Mouse (Mus musculus) lung, embryonic 16.5 days (tissue): ENCODE results near the gene Amph. TPM values are rescaled to one million over a fixed set of nuclear protein-coding genes. Genes with fewer than 3 reads are reported as not detected.

Source experiments
- ATAC-seq: fragments of 200-750 bp; cut with Nextera tagmentation; 2 replicates; pipeline ENCODE4 v1.8.0; 2017; ENCODE audit warnings: low read depth, mild to moderate bottlenecking, moderate library complexity
- H3K27ac ChIP-seq: fragments of 300-500 bp; sonication (generic); 2 replicates; pipeline ENCODE4 v1.5.1; 2014; ENCODE audit warnings: mild to moderate bottlenecking, control low read depth, low read length
- H3K27me3 ChIP-seq: fragments of 300-500 bp; sonication (generic); 2 replicates; pipeline ENCODE4 v1.6.1; 2014; ENCODE audit warnings: low read depth, low read length, mixed read lengths; ENCODE audit not compliant: control insufficient read depth, insufficient read depth
- H3K36me3 ChIP-seq: fragments of 300-500 bp; sonication (generic); 2 replicates; pipeline ENCODE4 v1.6.1; 2014; ENCODE audit warnings: low read length; ENCODE audit not compliant: control insufficient read depth, insufficient read depth
- H3K4me1 ChIP-seq: fragments of 300-500 bp; sonication (generic); replicated peaks from 2 replicates; pipeline ENCODE4 v1.6.1; 2014; ENCODE audit warnings: low read length, mixed read lengths; ENCODE audit not compliant: control insufficient read depth, insufficient read depth
- H3K4me2 ChIP-seq: fragments of 300-500 bp; sonication (generic); 2 replicates; pipeline ENCODE4 v1.6.1; 2014; ENCODE audit warnings: low read depth, low read length, control low read depth
- H3K4me3 ChIP-seq: fragments of 300-500 bp; sonication (generic); 2 replicates; pipeline ENCODE4 v1.5.1; 2014; ENCODE audit warnings: mild to moderate bottlenecking, low read length, control low read depth
- H3K9ac ChIP-seq: fragments of 300-500 bp; sonication (generic); 2 replicates; pipeline ENCODE4 v1.6.1; 2014; ENCODE audit warnings: low read length, control low read depth
- H3K9me3 ChIP-seq: fragments of 300-500 bp; sonication (generic); 2 replicates; pipeline ENCODE4 v1.6.1; 2016; ENCODE audit warnings: low read length; ENCODE audit not compliant: control insufficient read depth
- WGBS: fragments of 180-500 bp; shearing (Covaris S2); extraction: QIAGEN DNeasy Blood & Tissue Kit; methylation state at CpG from one replicate; pipeline ENCODE4 v1.1.7; 2014; 5-methylcytosine and 5-hydroxymethylcytosine counted together
- polyA plus RNA-seq: library from polyadenylated mRNA; unstranded; fragments of >200 nt; fragmentation: Nextera tagmentation; extraction: Ambion mirVana; gene quantifications from 2 replicates; pipeline ENCODE4 v1.2.1, GENCODE M21; 2015

Gene Amph
- polyA plus RNA-seq, 1 experiment from 2014 or later: 2.0 TPM

DNA sequence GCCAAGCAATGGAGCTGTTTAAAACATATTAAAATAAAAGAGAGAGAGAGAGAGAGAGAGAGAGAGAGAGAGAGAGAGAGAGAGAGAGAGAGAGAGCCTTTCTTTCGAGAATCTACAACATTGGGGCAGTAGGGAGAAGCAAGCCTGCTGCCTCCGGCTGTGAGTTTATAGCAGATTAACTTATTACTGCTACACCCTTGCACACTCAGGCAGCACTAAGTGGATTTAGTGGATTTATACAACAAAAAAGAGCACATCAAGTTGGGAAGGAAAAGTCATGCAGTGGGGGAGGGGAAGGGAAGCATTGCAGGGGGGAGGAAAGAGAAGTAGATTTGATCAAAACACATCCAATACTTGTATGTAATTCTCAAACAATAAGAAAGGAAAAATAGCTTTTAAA, 73.5 kb downstream of the Amph start:
- 72% methylated on average over 2 of the region's 2 CpGs for WGBS
- no peak for ATAC-seq
- no peaks in the 10 kb centered on the region for H3K27me3 ChIP-seq
- no peaks in the 10 kb centered on the region for H3K36me3 ChIP-seq
- H3K9ac ChIP-seq: no peak overlapping the region
- no peak overlapping the region for H3K4me2 ChIP-seq
- no peak overlapping the region for H3K4me3 ChIP-seq
- no peak overlapping the region for H3K27ac ChIP-seq
- H3K9me3 ChIP-seq: no peaks in the 10 kb centered on the region
- no peaks in the 10 kb centered on the region for H3K4me1 ChIP-seq

DNA sequence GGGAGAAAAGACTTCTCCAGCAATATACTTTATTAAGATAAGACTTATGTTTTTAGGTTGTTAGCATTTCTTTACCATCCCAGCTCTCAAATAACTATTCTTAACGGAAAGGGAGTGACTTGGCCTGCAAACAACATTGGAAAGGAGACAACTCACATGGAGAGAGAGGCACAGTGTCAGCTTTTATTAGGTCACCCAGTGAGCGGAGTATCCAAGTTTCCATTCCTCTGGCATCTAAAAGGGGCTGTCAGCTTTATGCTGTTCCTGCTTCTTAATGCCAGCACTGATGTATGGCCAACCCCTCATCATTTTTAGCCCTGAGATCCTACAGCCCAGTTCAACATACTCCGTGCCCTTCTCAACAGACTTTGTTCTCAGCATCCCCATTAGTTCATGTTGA, 74.3 kb downstream of the Amph start:
- H3K4me2 ChIP-seq: no peak overlapping the region
- H3K4me3 ChIP-seq: no peak overlapping the region
- H3K27me3 ChIP-seq: no peaks in the 10 kb centered on the region
- peak; percentile 71 for ATAC-seq
- no peak overlapping the region for H3K27ac ChIP-seq
- 53% methylated on average over 3 of the region's 3 CpGs for WGBS
- no peak overlapping the region for H3K9ac ChIP-seq
- H3K4me1 ChIP-seq: no peaks in the 10 kb centered on the region
- H3K9me3 ChIP-seq: no peaks in the 10 kb centered on the region
- no peaks in the 10 kb centered on the region for H3K36me3 ChIP-seq

GRCm38 (mm10) chr13:19025091-19025688, 77.2 kb downstream of the Amph start:
- Histone ChIP-seq H3K9ac (no peak overlapping the region), H3K4me3 (no peak overlapping the region), H3K36me3 (no peaks in the 10 kb centered on the region), H3K27me3 (no peaks in the 10 kb centered on the region), H3K4me1 (no peaks in the 10 kb centered on the region), H3K9me3 (no peaks in the 10 kb centered on the region), H3K27ac (no peak overlapping the region), H3K4me2 (no peak overlapping the region)
- 65% methylated on average over 2 of the region's 2 CpGs for WGBS
- ATAC-seq: peak; percentile 34; the same call in 1 of the 2 replicates

- no peaks in the 10 kb centered on the region for H3K36me3 ChIP-seq
- WGBS: 81% methylated on average over 4 of the region's 4 CpGs
- no peak overlapping the region for H3K9ac ChIP-seq
- H3K4me1 ChIP-seq: no peaks in the 10 kb centered on the region
- ATAC-seq: no peak
- no peak overlapping the region for H3K27ac ChIP-seq
- H3K9me3 ChIP-seq: no peaks in the 10 kb centered on the region
- H3K27me3 ChIP-seq: no peaks in the 10 kb centered on the region
- no peak overlapping the region for H3K4me3 ChIP-seq
- no peak overlapping the region for H3K4me2 ChIP-seq
Measured at GRCm38 (mm10) chr13:19025906-19026305, 77.9 kb downstream of the Amph start.

DNA sequence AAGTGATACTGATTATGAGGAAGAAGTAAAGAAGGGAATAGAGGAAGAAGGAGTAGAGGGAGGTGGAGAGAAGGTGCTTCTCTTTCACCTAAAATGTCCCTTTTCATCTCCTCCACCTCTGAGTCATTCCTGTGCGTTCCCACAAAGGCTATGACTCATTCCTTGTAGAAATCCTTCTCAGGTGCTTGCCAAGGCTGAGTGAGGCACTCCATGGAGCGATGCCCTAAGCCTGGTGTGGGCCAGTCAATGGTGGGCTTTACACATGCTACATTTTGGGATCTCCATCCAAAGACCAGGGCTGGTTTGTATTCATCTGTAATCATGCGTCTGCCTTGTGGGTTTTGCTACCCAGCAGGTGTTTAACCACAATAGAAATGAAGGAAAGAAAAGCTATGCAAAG, 78.9 kb downstream of the Amph start:
- Histone ChIP-seq H3K27ac (no peak overlapping the region), H3K4me1 (no peaks in the 10 kb centered on the region), H3K27me3 (no peaks in the 10 kb centered on the region), H3K4me2 (no peak overlapping the region), H3K36me3 (no peaks in the 10 kb centered on the region), H3K9me3 (no peaks in the 10 kb centered on the region), H3K4me3 (no peak overlapping the region), H3K9ac (no peak overlapping the region)
- ATAC-seq: no peak
- 75% methylated on average over 3 of the region's 3 CpGs for WGBS

- H3K9me3 ChIP-seq: no peaks in the 10 kb centered on the region
- H3K27me3 ChIP-seq: no peaks in the 10 kb centered on the region
- no peak overlapping the region for H3K27ac ChIP-seq
- no peaks in the 10 kb centered on the region for H3K36me3 ChIP-seq
- H3K4me2 ChIP-seq: no peak overlapping the region
- H3K4me1 ChIP-seq: no peaks in the 10 kb centered on the region
- ATAC-seq: no peak
- no peak overlapping the region for H3K9ac ChIP-seq
- no peak overlapping the region for H3K4me3 ChIP-seq
- WGBS: 71% methylated on average over 6 of the region's 6 CpGs
Measured at GRCm38 (mm10) chr13:19027766-19028350, 79.9 kb downstream of the Amph start.

- no peak overlapping the region for H3K4me2 ChIP-seq
- WGBS: 82% methylated on average over 8 of the region's 8 CpGs
- no peaks in the 10 kb centered on the region for H3K36me3 ChIP-seq
- H3K9ac ChIP-seq: no peak overlapping the region
- H3K27ac ChIP-seq: no peak overlapping the region
- H3K4me1 ChIP-seq: no peaks in the 10 kb centered on the region
- H3K4me3 ChIP-seq: no peak overlapping the region
- no peaks in the 10 kb centered on the region for H3K27me3 ChIP-seq
- ATAC-seq: no peak
- no peaks in the 10 kb centered on the region for H3K9me3 ChIP-seq
Measured at GRCm38 (mm10) chr13:19031916-19032688, 84.1 kb downstream of the Amph start.

DNA sequence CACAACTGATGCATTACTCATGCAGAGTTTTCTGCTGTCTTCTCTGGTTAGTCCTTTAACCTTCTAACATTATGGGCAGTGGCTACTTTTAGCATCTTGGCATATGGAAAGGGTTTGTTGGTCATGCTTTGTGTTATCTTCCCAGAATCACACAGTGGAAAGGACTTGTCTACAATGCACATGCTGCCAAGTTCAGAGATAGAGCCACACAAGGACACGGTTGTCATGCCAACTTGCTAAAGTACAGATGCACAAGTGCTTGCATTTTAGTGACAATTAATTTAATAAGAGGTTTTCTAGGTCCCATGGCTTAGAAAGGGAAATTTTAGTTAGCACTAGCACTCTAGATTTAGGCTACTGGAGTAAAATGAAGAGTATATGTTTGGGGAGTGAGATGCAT, 104.1 kb downstream of the Amph start:
- no peak overlapping the region for H3K9ac ChIP-seq
- ATAC-seq: no peak
- no peaks in the 10 kb centered on the region for H3K27me3 ChIP-seq
- no peaks in the 10 kb centered on the region for H3K4me1 ChIP-seq
- no peaks in the 10 kb centered on the region for H3K9me3 ChIP-seq
- H3K27ac ChIP-seq: no peak overlapping the region
- WGBS: 79% methylated on average over 1 of the region's 1 CpGs
- H3K4me3 ChIP-seq: no peak overlapping the region
- no peak overlapping the region for H3K4me2 ChIP-seq
- H3K36me3 ChIP-seq: no peaks in the 10 kb centered on the region

- Histone ChIP-seq H3K9me3 (no peaks in the 10 kb centered on the region), H3K27me3 (no peaks in the 10 kb centered on the region), H3K4me1 (no peaks in the 10 kb centered on the region), H3K4me3 (no peak overlapping the region), H3K9ac (no peak overlapping the region), H3K27ac (no peak overlapping the region), H3K36me3 (no peaks in the 10 kb centered on the region), H3K4me2 (no peak overlapping the region)
- WGBS: 47% methylated on average over 2 of the region's 2 CpGs
- ATAC-seq: peak; percentile 60
Measured at GRCm38 (mm10) chr13:19054504-19054903, 106.5 kb downstream of the Amph start.
